Mouse (Mus musculus) forebrain, embryonic 10.5 days (tissue): ENCODE data around the gene Polr1b. TPM values are rescaled to one million over a fixed set of nuclear protein-coding genes. Genes with fewer than 3 reads are reported as not detected.

ENCODE experiments used
- DNase-seq: peaks from one replicate; pipeline ENCODE4 v3.0.0-alpha.2; 2017; ENCODE audit warnings: low spot score; ENCODE audit errors: extremely low spot score
- H3K27ac ChIP-seq: fragments of 300-500 bp; sonication (generic); 2 replicates; pipeline ENCODE4 v1.5.1; 2016; ENCODE audit warnings: mild to moderate bottlenecking
- H3K27me3 ChIP-seq: fragments of 300-500 bp; sonication (generic); 2 replicates; pipeline ENCODE4 v1.6.1; 2016; ENCODE audit warnings: mild to moderate bottlenecking; ENCODE audit not compliant: poor library complexity, severe bottlenecking
- H3K36me3 ChIP-seq: fragments of 300-500 bp; sonication (generic); replicated peaks from 2 replicates; pipeline ENCODE4 v1.6.1; 2016; ENCODE audit warnings: mild to moderate bottlenecking, moderate library complexity
- H3K4me1 ChIP-seq: fragments of 300-500 bp; sonication (generic); 2 replicates; pipeline ENCODE4 v1.6.1; 2016
- H3K4me3 ChIP-seq: fragments of 300-500 bp; sonication (generic); 2 replicates; pipeline ENCODE4 v1.5.1; 2016; ENCODE audit warnings: mild to moderate bottlenecking, moderate library complexity
- H3K9me3 ChIP-seq: fragments of 300-500 bp; sonication (generic); 2 replicates; pipeline ENCODE4 v1.6.1; 2016; ENCODE audit warnings: mild to moderate bottlenecking, moderate library complexity
- WGBS: fragments of 180-500 bp; shearing (Covaris S2); methylation state at CpG from one replicate; pipeline ENCODE4 v1.1.7; 2016; 5-methylcytosine and 5-hydroxymethylcytosine counted together
- polyA plus RNA-seq: library from polyadenylated mRNA; unstranded; fragments of >200 nt; fragmentation: Nextera tagmentation; extraction: Ambion mirVana; gene quantifications from 2 replicates; pipeline ENCODE4 v1.2.1, GENCODE M21; 2016

Gene Polr1b
- polyA plus RNA-seq, 1 experiment from 2014 or later: 47.6 TPM

- H3K27me3 ChIP-seq: no peaks in the 10 kb centered on the region
- peaks cover 11% of the 10 kb centered on the region for H3K4me1 ChIP-seq
- H3K9me3 ChIP-seq: no peaks in the 10 kb centered on the region
- WGBS: 40% methylated on average over 7 of the region's 7 CpGs
- H3K36me3 ChIP-seq: no peaks in the 10 kb centered on the region
- no peak overlapping the region for H3K27ac ChIP-seq
- H3K4me3 ChIP-seq: no peak overlapping the region
- DNase-seq: peak; percentile 20
Measured at GRCm38 (mm10) chr2:129174474-129174873, 73.7 kb downstream of the Polr1b start.

- no peaks in the 10 kb centered on the region for H3K36me3 ChIP-seq
- peaks cover 11% of the 10 kb centered on the region for H3K4me1 ChIP-seq
- H3K4me3 ChIP-seq: no peak overlapping the region
- no peak overlapping the region for H3K27ac ChIP-seq
- 67% methylated on average over 2 of the region's 2 CpGs for WGBS
- H3K27me3 ChIP-seq: no peaks in the 10 kb centered on the region
- H3K9me3 ChIP-seq: no peaks in the 10 kb centered on the region
- no peak for DNase-seq
Measured at GRCm38 (mm10) chr2:129175636-129176035, 74.8 kb downstream of the Polr1b start.

Other genes with a start within 250 kb of the Polr1b start
- 2.1 and 2.4 TPM in 2 replicates for gene Fbln7, start 238.0 kb upstream of the Polr1b start, polyA plus RNA-seq
- gene Zc3h8, start 156.9 kb upstream of the Polr1b start, polyA plus RNA-seq: 10.3 and 10.6 TPM in 2 replicates
- 1.7 and 1.9 TPM in 2 replicates for gene Zc3h6, start 133.6 kb upstream of the Polr1b start, polyA plus RNA-seq
- 15.3 and 16.3 TPM in 2 replicates for gene Gm10762, start 133.3 kb upstream of the Polr1b start, polyA plus RNA-seq
- gene Vinac1, start 52.8 kb upstream of the Polr1b start, polyA plus RNA-seq: 0.09 and 0.16 TPM in 2 replicates
- 12.4 and 14.0 TPM in 2 replicates for gene Ttl, start 35.1 kb upstream of the Polr1b start, polyA plus RNA-seq
- gene Chchd5, start 28.7 kb downstream of the Polr1b start, polyA plus RNA-seq: 24.1 and 25.2 TPM in 2 replicates
- 57.2 and 57.9 TPM in 2 replicates for gene Slc20a1, start 97.8 kb downstream of the Polr1b start, polyA plus RNA-seq
- 65.8 and 69.1 TPM in 2 replicates for gene Ckap2l, start 196.2 kb downstream of the Polr1b start, polyA plus RNA-seq
- gene Il1a, start 209.0 kb downstream of the Polr1b start, polyA plus RNA-seq: not detected in 2 replicates